Mouse (Mus musculus): ENCODE data around the gene Eif3c. TPM values are rescaled to one million over a fixed set of nuclear protein-coding genes. Genes with fewer than 3 reads are reported as not detected.

Gene Eif3c
- 144 and 157 TPM in 2 replicates for polyA plus RNA-seq (2012; rRNA removed)

DNA sequence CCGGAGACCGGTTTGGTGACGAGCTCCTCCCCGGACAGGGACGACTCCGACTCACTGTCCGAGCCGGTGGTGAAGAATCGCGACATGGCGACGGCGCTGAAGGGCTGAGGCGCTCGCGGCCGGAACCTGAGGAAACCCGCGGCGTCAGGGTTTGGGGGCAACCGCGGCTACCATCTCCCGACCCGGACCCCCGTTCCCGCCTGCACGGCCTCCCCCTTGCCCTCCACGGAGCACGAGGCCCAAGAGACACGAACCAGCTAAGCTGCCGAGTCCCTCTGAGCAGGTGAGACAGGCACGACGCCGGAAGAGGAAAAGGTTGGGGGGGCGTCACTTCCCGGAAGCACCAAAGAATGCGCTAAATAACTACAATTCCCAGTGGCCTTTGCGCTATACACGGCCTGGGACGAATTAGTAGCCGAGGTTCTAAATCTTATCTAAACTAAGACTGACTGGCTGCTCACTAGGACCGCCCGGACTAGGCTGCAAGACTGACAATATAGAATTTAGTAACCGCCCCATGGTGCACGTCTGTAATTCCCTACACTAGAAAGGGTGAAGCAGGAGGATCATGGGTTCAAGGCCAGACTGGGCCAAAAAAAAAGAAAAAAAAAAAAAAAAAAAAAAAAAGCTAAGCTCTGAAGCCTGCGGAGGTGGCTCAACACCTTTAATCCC, at the start of gene Eif3c:
Eif3c (minus strand) TSS at position 318 of the 672 bp plus-strand sequence.
- H3K4me3 ChIP-seq (ENCODE audit: control insufficient read depth, low read depth, low read length), result peak within 1 kb of the TSS; percentile 97
- no peak for TF ChIP-seq CTCF (IDR thresholded peaks at IDR 0.05; ENCODE audit: control insufficient read depth, insufficient read depth, insufficient replicate concordance, low read depth, low read length)
- TF ChIP-seq POLR2A (IDR thresholded peaks at IDR 0.05; ENCODE audit: control insufficient read depth, low read depth, low read length), result peak; percentile 91; the same call in 1 of the 2 replicates
- peaks cover 2% of the 10 kb centered on the region for H3K4me1 ChIP-seq (ENCODE audit: control insufficient read depth, insufficient read depth, low read length)
- H3K27ac ChIP-seq (ENCODE audit: control insufficient read depth, insufficient read depth, low read depth, low read length), result peak within 1 kb of the TSS; percentile 84
- H3K27me3 ChIP-seq (ENCODE audit: control insufficient read depth, insufficient read depth, low read length), result no peaks in the 10 kb centered on the region
- peaks cover 3% of the 10 kb centered on the region; the same call in 1 of the 2 replicates for H3K36me3 ChIP-seq (ENCODE audit: control insufficient read depth, insufficient read depth, low read length)

- H3K4me1 ChIP-seq (ENCODE audit: control insufficient read depth, insufficient read depth, low read length), result no peaks in the 10 kb centered on the region
- no peak overlapping the region for H3K27ac ChIP-seq (ENCODE audit: control insufficient read depth, insufficient read depth, low read depth, low read length)
- H3K27me3 ChIP-seq (ENCODE audit: control insufficient read depth, insufficient read depth, low read length), result no peaks in the 10 kb centered on the region
- no peak overlapping the region for H3K4me3 ChIP-seq (ENCODE audit: control insufficient read depth, low read depth, low read length)
- TF ChIP-seq POLR2A (IDR thresholded peaks at IDR 0.05; ENCODE audit: control insufficient read depth, low read depth, low read length) (no peak), CTCF (IDR thresholded peaks at IDR 0.05; ENCODE audit: control insufficient read depth, insufficient read depth, insufficient replicate concordance, low read depth, low read length) (no peak)
- no peaks in the 10 kb centered on the region for H3K36me3 ChIP-seq (ENCODE audit: control insufficient read depth, insufficient read depth, low read length)
Observed at GRCm38 (mm10) chr7:126612736-126613135, 46.5 kb upstream of the Eif3c start.

DNA sequence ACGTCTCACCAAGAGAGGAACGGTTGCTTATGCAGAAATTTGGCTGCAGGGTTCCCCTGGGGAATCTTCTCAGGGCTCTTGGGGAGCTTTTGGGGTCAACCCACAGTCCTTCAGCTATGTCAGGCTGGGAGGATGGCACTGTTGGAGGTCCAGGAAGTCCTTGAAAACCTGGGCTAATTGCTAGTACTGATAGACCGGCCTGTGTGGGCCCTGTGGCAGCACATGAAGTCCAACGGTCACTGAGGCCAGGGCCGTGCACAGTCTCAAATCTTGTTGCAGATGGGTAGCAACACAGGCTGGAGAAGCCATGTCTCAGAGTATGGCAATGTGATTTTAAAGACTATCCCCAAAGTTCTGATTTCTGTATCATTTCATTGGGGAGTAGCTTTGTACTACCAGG, 41.6 kb upstream of the Eif3c start:
- no peak for TF ChIP-seq POLR2A (IDR thresholded peaks at IDR 0.05; ENCODE audit: control insufficient read depth, low read depth, low read length)
- no peak for TF ChIP-seq CTCF (IDR thresholded peaks at IDR 0.05; ENCODE audit: control insufficient read depth, insufficient read depth, insufficient replicate concordance, low read depth, low read length)
- H3K27me3 ChIP-seq (ENCODE audit: control insufficient read depth, insufficient read depth, low read length), result no peaks in the 10 kb centered on the region
- H3K4me3 ChIP-seq (ENCODE audit: control insufficient read depth, low read depth, low read length), result no peak overlapping the region
- H3K27ac ChIP-seq (ENCODE audit: control insufficient read depth, insufficient read depth, low read depth, low read length), result no peak overlapping the region
- H3K4me1 ChIP-seq (ENCODE audit: control insufficient read depth, insufficient read depth, low read length), result no peaks in the 10 kb centered on the region
- no peaks in the 10 kb centered on the region for H3K36me3 ChIP-seq (ENCODE audit: control insufficient read depth, insufficient read depth, low read length)

- no peak overlapping the region for H3K27ac ChIP-seq (ENCODE audit: control insufficient read depth, insufficient read depth, low read depth, low read length)
- no peak for TF ChIP-seq CTCF (IDR thresholded peaks at IDR 0.05; ENCODE audit: control insufficient read depth, insufficient read depth, insufficient replicate concordance, low read depth, low read length)
- no peak for TF ChIP-seq POLR2A (IDR thresholded peaks at IDR 0.05; ENCODE audit: control insufficient read depth, low read depth, low read length)
- H3K27me3 ChIP-seq (ENCODE audit: control insufficient read depth, insufficient read depth, low read length), result no peaks in the 10 kb centered on the region
- no peak overlapping the region for H3K4me3 ChIP-seq (ENCODE audit: control insufficient read depth, low read depth, low read length)
- H3K4me1 ChIP-seq (ENCODE audit: control insufficient read depth, insufficient read depth, low read length), result no peaks in the 10 kb centered on the region
- no peaks in the 10 kb centered on the region for H3K36me3 ChIP-seq (ENCODE audit: control insufficient read depth, insufficient read depth, low read length)
Observed at GRCm38 (mm10) chr7:126607064-126607463, 40.9 kb upstream of the Eif3c start.

DNA sequence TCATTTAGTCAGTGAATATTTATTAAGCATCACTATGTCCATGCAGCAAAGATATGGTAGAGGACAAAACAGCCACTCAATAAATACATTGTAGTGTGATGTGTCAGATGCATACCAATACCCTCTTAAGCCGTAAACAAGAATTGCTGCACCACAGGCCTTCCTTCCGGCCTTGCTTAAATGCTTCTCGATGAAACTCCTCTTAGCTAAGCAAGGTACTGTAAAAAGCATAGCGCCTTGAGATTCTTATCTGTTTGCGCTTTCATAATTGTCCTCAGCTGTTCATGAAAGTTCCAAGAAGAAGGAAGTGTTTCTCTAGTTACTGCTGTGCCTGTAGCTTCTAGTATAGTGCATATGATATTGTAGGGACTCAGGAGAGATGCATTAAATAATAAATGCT, 40.4 kb upstream of the Eif3c start:
- Histone ChIP-seq H3K4me3 (ENCODE audit: control insufficient read depth, low read depth, low read length) (no peak overlapping the region), H3K4me1 (ENCODE audit: control insufficient read depth, insufficient read depth, low read length) (no peaks in the 10 kb centered on the region), H3K27me3 (ENCODE audit: control insufficient read depth, insufficient read depth, low read length) (no peaks in the 10 kb centered on the region), H3K36me3 (ENCODE audit: control insufficient read depth, insufficient read depth, low read length) (no peaks in the 10 kb centered on the region), H3K27ac (ENCODE audit: control insufficient read depth, insufficient read depth, low read depth, low read length) (no peak overlapping the region)
- TF ChIP-seq CTCF (IDR thresholded peaks at IDR 0.05; ENCODE audit: control insufficient read depth, insufficient read depth, insufficient replicate concordance, low read depth, low read length) (no peak), POLR2A (IDR thresholded peaks at IDR 0.05; ENCODE audit: control insufficient read depth, low read depth, low read length) (no peak)

DNA sequence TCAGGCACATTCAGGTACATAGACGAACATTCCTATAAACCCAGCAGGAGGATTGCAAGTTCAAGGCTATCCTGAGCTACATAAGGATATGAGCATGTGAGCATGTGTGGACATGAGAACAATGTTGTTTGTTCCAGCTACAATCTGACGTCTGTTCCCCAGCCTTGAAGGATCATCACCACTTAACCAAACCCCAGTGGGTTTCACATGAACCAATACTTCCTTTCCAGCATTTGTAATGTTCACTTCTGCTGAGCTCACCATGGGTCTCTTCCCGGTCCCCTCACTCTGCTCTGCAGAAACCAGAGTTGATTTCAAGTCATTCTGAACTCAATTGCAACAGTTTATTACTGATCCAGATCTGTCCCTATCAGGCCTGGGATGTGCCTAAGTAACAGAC, 36.4 kb upstream of the Eif3c start:
- Histone ChIP-seq H3K36me3 (ENCODE audit: control insufficient read depth, insufficient read depth, low read length) (no peaks in the 10 kb centered on the region), H3K4me1 (ENCODE audit: control insufficient read depth, insufficient read depth, low read length) (no peaks in the 10 kb centered on the region; the same call in 1 of the 2 replicates), H3K27me3 (ENCODE audit: control insufficient read depth, insufficient read depth, low read length) (no peaks in the 10 kb centered on the region), H3K27ac (ENCODE audit: control insufficient read depth, insufficient read depth, low read depth, low read length) (no peak overlapping the region), H3K4me3 (ENCODE audit: control insufficient read depth, low read depth, low read length) (no peak overlapping the region)
- TF ChIP-seq POLR2A (IDR thresholded peaks at IDR 0.05; ENCODE audit: control insufficient read depth, low read depth, low read length), result no peak
- TF ChIP-seq CTCF (IDR thresholded peaks at IDR 0.05; ENCODE audit: control insufficient read depth, insufficient read depth, insufficient replicate concordance, low read depth, low read length), result no peak

- no peak overlapping the region for H3K27ac ChIP-seq (ENCODE audit: control insufficient read depth, insufficient read depth, low read depth, low read length)
- H3K4me3 ChIP-seq (ENCODE audit: control insufficient read depth, low read depth, low read length), result no peak overlapping the region
- no peaks in the 10 kb centered on the region; the same call in 1 of the 2 replicates for H3K4me1 ChIP-seq (ENCODE audit: control insufficient read depth, insufficient read depth, low read length)
- no peaks in the 10 kb centered on the region for H3K36me3 ChIP-seq (ENCODE audit: control insufficient read depth, insufficient read depth, low read length)
- no peaks in the 10 kb centered on the region for H3K27me3 ChIP-seq (ENCODE audit: control insufficient read depth, insufficient read depth, low read length)
- TF ChIP-seq POLR2A (IDR thresholded peaks at IDR 0.05; ENCODE audit: control insufficient read depth, low read depth, low read length) (no peak), CTCF (IDR thresholded peaks at IDR 0.05; ENCODE audit: control insufficient read depth, insufficient read depth, insufficient replicate concordance, low read depth, low read length) (no peak)
Observed at GRCm38 (mm10) chr7:126601896-126602295, 35.7 kb upstream of the Eif3c start.

Data from testis, adult 2 months (tissue).